Mouse (Mus musculus) urinary bladder, postnatal 14 days (tissue): Measurements from ENCODE around the gene Alg10b.
"Not testable (repeated sequence)": the region's sequence is repeated elsewhere in the genome, so short reads cannot be mapped to it uniquely, and the experiment has no call there.

Experiments used
- DNase-seq: peaks from one replicate; pipeline ENCODE4 v3.0.0; 2021; ENCODE audit warnings: low spot score

The Alg10b gene

DNA sequence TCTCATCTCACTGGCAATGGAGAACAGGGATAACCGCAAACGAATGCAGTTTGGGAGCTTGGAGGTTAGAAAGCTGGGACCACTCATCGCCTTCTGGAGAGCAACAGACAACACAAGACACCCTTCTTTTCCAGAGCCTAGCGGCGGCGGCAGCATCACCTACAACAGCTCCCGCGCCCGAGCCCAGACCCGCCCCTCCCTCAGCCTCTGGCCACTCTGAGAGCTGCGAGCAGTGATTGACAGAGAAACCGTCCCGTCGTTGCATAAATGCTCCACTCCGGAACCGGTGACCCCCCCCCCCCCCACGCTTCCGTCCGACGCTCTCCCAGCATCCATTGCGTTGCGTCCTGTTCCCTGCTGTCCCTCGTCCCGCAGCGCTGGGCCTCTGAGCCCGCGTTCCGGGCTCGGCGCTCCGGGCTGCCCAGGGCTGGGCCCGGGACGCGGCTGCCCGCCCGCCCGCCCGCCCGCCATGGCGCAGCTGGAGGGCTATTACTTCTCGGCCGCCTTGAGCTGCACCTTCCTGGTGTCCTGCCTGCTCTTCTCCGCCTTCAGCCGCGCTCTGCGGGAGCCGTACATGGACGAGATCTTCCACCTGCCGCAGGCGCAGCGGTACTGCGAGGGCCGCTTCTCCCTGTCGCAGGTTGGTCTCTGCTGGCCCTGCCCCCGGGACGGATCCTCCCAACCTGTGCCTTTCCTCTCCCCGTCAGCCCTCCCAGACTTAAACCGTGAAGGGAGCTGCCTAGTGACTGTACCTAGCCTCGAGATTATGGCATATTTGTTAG is at the start of gene Alg10b:
Alg10b (plus strand) TSS at position 343 of the 782 bp plus-strand sequence.
- DNase-seq, result peak; percentile 82

DNA sequence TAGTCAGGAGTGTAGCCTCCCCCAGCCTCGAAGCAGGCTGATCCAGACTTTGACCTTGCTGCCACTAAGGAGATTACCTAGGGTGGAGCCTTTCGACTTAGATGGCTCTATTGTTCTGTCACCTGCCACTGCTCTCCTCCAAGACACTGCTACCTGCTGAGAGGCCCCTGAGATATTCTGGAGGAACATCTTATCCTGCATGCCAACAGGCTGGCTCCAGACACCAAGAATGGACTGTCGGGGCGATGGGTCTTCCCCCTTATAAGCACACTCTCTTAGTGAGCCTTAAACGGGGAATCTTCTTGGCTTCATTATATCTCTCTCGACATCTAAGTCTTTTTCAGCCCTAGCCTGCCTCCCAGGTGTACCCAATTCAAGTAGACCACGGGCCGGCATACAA is 41.0 kb upstream of the Alg10b start:
- DNase-seq, result not testable (repeated sequence)

DNA sequence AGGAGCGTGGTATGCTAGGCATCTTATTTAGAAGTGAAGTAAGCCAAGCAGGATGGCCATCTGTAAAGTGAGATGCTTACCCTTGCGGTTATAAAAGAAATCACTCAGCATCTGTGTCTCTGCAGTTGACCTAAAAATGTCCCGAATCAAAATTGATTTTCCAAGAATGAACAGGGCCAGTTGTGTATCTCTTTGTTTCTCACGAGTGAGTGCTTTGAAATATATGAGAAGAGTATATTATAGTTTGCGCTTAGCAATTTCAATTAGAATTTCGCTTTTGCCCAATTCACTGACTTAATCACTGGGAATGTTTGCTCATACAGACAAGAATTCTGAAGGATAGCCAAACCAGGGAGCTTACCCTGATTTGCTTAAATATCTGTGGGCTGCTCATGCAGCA is 40.6 kb upstream of the Alg10b start:
- DNase-seq, result no peak

DNA sequence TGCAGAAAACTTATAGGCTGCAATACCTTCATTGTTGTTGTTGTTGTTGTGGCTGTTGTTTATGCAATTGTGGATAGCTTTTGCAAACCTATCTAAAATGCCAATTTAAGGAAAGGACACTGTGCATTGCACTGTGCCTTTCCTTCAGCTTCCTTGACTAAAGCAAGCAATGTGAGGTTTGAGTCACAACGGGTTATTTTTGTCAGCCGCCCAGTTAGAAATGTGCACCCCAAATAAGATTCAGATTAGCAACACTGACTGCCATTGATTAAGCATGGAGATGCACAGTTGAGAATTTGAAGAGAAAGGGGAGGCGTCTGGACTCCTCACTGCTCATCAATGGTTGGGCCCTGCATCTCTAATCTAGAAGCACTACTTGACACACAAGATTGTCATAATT is 39.4 kb upstream of the Alg10b start:
- no peak for DNase-seq

DNA sequence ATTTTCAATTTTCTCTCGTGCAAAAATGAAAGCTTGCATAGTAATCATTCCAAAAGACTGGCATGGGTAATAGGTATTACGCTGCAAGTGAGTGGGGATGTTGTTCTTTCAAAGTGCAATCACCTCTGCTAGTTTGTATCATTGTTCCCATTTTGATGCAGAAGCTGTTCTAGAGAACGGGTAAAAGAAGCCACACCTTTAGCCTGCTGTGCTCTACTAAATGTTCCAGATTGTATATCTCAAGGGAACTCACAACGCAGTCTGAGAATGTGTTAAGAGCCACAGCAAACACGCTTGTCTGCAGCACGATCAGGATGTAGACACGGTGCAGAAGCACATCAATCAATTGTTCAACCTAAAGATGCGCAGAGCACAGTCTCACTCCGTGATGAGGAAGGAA is 34.6 kb upstream of the Alg10b start:
- no peak for DNase-seq

DNA sequence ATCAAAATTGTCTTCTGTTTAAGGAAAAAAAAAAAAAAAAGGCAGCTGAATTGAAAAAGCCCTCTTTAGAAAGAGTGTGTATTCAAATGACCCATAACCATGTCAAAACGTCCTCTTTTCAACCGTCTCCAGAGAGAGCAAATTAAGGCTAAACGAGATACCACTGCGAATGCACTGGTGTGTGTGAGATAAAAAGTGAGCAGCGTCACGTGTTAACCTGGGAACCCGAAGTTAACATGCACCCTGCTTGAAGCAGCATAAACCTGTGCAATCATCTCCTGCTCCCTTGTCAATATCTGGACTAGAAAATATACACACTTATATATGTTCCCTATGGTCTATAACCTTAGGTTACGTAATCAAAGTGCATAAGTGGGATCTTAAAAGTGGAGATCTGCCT is 10.2 kb upstream of the Alg10b start:
- DNase-seq, result no peak

DNA sequence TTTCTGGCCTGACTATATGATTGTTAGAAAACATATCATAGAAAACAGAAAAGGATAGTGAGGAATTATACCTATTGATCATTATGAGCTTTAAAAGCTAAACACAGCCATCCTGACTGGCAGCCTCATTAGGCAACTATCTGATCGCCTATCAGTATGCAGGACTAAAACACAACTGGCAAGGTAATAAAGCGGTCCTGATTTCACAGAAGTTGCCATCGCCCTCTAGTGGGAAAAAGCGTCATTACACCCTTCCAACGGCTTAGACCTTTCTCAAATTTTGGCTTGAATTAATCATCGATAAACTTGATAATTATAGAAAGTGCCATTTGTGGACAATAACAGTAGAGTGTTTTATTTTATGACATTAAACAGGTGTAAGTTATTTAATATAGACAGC is 9.2 kb upstream of the Alg10b start:
- DNase-seq, result peak; percentile 63

DNA sequence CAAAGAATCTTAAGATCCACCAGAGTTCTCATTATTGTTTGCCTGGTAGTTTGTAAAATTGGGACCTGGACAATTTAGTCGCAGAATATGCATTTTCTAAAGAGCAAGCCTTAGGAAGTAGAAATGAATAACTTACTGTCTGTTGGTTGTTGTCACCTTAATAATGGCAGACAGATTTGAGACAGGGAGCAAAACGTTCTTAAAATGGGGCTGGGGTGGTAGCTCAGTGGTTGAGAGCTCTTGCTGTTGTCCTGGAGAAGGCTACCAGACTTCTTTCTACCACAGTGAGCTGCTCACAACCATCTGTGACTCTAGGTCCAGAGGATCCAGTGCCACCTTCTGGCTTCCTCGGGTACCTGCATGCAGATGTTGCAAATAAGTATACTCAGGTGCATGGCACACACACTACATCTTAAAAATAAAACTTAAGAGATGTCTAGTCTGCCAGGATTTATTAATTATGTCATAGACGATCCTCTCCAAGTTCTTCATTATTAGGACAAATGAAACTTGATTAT is 1.0 kb downstream of the Alg10b start:
- peak; percentile 9 for DNase-seq

DNA sequence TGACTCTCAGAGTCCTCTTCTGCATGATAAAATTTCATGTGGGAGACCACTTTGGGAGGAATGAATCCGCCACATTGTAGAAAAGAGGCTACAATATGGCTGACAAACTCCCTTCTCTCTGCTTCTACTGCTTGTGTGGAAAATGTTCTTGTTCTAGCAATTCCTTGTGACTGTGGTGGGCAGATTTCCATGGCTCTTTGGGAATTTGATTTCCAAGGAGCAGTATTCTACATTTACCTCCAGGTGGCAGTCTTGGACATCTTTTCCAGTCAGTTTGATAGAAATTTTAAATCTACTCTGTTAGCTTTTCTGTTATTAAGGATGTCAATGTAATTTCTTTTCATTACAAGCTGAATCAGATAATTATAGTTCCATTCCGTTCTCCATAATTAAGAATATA is 13.5 kb downstream of the Alg10b start:
- DNase-seq, result no peak

DNA sequence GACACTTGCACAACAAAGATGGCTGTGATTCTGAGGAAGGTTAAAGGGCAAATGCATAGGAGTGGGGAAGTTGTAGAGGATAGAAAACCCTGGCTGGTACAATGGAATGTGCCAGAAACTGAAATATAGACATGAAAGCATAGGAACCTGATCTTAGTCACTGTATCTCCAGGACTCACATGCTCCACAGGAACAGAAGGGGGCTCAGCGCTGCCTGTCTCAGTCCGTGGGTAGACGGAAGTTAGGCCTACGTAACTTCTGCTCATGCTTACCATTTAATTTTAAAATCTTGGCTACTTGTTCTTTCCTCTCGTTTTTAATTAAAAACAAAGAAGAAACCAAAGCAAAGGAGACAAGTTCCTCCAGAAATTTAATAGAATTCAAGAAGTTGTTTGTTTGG is 20.0 kb downstream of the Alg10b start:
- DNase-seq, result no peak

DNA sequence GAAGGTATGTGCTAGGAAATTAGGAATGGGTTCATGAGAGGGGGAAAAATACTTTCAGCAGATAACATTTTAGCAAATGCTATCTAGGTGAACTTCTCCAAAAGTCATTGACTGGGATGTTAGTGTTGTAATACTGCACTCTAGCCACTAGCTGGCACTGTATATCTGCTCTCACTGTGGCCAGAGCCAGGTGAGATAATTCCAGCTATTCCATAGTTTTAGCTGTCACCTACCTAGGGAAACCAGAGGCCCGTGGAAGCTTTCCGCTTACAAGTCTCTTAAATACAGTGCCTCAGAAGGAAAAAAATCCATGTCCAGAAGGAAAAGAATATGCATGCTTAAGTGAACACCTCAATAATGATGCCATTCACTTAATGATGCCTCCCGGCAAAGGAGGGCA is 25.6 kb downstream of the Alg10b start:
- DNase-seq, result no peak

DNA sequence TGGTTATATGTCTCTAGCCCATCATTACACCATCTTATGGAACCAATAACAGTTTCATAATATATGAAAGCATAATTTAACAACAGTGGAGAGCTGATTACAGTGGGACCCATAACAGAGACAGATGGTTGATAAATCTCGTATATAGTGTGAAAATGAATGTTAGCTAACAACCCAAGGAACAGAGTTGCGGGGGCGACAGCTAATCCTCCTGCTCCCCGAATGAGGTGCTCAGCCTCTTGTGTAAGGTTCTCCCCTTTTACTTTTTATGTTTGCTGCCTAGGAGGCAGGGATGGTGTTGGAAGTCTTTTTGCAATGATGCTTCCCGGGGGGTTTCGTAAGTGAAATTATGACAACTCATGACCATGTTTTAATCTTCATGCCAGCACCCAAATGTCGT is 58.8 kb downstream of the Alg10b start:
- no peak for DNase-seq
